Mouse (Mus musculus) C2C12 (cell line): Measurements from ENCODE around the gene Nudt16l1.

Experiments
- CTCF ChIP-seq: IDR thresholded peaks from one replicate; pipeline ENCODE4 v1.5.1; 2011; ENCODE audit not compliant: control insufficient read depth, insufficient read depth, insufficient read length
- FOSL1 ChIP-seq: IDR thresholded peaks from one replicate; pipeline ENCODE4 v1.8.0; 2011; ENCODE audit warnings: mild to moderate bottlenecking, low read length; ENCODE audit not compliant: poor library complexity, insufficient read depth, severe bottlenecking
- MAX ChIP-seq: IDR thresholded peaks from one replicate; pipeline ENCODE4 v1.6.1; 2011; ENCODE audit warnings: mild to moderate bottlenecking, control low read depth
- MYOD1 ChIP-seq: IDR thresholded peaks from one replicate; pipeline ENCODE4 v1.6.1; 2011; ENCODE audit warnings: low read depth; ENCODE audit not compliant: control insufficient read depth, insufficient read length
- MYOG ChIP-seq: IDR thresholded peaks from one replicate; pipeline ENCODE4 v1.6.1; 2011; ENCODE audit not compliant: control insufficient read depth, insufficient read length; ENCODE audit errors: extremely low read depth
- USF1 ChIP-seq: IDR thresholded peaks from one replicate; pipeline ENCODE4 v1.6.1; 2011; ENCODE audit warnings: low read depth, mild to moderate bottlenecking, control low read depth, moderate library complexity

GRCm38 (mm10) chr16:4946155-4946554 lies 7.6 kb downstream of the Nudt16l1 start:
- TF ChIP-seq USF1 (no peak), CTCF (no peak), MYOD1 (no peak), MYOG (no peak), FOSL1 (no peak), MAX (no peak)
